Mouse (Mus musculus): ENCODE measurements around the gene Grm8.

Grm8 gene

DNA sequence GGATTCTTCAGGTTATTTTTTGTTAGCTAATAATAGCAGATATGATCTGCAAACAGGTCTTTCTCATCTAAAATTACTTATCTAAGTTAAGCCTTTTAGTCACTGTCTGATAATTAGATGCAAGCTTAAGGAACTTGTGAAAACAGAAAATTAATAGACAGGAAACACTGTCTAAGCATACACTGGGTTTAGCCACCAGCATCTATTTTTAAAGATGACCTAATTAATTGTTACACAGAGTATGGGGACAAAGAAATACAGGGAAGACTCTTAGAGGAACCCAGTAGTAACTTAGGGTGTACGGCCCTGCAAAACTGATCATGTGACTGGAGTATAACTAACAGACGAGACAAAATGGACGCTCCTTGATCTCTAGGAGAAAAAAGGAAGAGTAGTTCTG, 92.6 kb downstream of the Grm8 start:
- no peak for DNase-seq (ENCODE audit: low spot score)

DNA sequence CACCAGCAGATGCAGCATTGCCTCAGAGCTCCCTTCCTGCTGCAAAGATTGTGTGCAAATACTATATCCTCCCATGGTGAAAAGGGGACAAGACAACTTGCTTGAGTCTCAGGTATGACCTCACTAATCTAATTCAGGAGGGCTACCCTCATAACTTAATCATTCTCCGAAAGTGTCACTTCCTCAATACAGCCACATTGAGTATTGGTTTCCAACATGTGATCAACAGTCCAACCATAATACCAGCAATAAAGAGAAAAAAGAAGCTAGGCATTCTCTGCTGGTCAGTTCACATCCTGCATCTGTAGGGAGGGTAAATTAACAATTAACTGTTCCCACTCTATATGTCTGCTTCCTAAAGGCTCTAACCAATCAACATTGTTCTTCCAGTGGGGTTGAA, 94.2 kb downstream of the Grm8 start:
- no peak for DNase-seq (ENCODE audit: low spot score)

DNA sequence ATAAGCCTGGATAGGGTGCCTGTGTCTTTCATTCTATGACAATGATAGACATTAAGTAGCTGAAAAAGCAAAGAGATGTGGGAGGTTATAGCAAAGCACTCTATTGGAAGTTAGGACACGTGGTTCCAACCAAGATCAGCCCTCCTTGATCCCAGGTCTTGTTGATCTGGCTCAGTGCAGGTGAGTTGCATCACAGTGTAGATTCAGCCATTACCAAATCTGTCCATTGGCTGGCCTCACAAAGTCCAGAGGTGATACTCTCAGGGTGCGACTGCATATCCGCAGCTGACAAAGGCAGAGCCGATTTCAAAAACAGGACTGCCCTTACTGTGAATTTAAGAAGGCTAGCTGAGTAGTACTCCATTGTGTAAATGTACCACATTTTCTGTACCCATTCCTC, 103.0 kb downstream of the Grm8 start:
- DNase-seq (ENCODE audit: low spot score): no peak

DNA sequence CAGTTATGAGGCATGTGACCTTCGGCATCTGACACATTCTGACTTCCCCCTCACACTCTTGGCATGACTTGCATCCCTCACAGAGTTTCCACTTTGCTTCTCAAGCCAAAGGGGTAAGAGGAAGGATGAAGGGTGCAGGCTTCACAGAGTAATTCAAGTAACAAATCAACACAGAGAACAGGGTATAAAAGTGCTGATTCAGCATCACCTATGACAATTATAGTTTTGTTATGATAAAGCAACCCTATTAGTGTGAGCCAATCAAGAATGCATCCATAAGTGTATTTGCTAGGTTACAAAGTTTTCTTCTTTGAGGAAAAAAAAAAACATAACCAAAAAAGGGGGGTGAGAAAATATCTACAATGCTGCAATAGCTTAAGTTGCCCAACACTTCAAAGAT, 117.3 kb downstream of the Grm8 start:
- no peak for DNase-seq (ENCODE audit: low spot score)

DNA sequence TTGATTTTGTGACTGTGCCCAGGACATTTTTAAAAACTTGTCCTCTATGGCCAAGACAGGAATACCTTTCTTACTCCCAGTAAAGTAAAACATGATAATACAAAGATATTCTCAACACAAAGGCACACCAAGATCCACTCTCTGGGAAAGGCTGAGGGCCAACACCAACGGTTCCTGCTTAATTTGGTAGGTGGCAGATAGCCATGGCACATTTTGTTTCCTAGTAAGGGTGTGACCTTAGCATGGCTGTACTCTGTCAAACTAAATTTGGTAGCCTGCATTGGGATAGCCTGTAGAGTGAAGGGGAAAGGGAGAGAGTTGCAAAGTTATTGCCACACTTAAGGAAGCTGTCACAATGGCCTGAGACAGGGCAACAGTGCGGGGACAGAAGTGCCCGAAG, 128.0 kb downstream of the Grm8 start:
- DNase-seq (ENCODE audit: low spot score): no peak

DNA sequence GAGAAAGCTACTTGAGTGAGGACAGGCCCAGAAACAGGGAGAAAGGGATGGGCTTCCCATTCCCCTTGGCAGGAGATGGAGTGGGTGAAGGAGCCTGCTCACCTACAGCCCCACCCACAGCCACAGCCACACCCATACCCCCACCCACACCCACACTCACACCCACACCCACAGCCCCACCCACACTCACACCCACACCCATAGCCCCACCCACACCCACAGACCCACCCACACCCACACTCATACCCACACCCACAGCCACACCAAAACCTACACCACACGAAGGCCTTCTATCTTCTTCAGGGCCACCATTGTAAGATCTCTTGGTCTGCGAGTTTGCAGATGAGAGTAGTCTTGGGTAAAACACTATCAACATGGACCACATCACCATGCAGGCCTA, 137.7 kb downstream of the Grm8 start:
- no peak for DNase-seq (ENCODE audit: low spot score)

DNA sequence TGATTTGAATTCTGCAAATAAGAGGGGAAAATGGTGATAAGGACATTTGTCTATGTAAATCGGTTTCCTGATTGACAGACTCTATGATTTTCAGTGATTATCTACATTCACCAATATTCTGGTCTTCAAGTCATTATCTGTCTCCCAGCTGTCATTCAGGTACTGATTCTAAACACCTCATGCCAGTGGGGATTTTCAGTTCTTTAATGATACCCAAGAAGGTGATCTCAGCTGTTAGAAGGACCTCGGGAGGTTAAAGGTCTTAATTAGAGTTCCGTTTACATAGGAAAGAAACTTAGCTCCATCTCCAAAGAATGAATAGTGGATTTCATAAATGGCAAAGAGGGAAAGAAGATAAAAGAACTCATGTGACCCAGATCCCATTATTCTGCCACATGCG, 143.7 kb downstream of the Grm8 start:
- DNase-seq (ENCODE audit: low spot score): no peak

DNA sequence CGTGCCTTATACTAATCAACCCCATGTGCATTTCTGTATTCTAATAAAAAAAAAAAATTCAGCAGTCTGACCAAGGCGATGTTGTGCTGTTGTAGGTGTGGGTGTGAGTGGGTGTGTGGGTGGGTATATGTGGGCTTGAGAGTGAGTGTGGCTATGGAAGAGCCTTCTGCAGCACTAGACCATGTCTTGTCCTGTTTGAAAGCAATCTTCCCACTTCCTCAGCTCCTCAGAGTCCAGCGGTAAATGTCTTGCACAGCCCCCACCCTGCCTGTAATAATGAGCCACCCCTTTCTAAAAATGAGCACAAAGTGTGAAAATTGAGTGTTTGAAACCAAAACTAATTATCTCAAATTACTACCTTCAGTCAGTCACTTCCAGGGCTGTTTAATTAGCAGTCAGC, 152.4 kb downstream of the Grm8 start:
- no peak for DNase-seq (ENCODE audit: low spot score)

DNA sequence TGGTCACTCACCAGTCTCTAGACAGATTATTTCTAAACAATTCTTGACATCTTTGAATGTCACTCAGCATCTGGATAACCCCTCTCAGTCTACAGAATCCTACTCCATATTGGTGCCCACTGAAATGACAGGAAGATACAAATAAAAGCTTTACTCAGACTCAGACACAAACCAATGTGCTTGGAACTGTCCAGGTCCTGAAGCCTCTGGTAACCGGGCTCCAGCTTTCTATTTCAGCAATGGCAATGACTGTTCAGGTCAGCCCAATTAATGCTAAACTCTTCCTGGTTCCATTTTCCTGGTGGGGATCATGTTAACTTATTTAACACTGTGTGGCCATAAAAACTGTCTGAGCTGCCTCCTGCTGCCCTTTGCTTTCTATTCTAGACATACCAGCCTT, 153.0 kb downstream of the Grm8 start:
- DNase-seq (ENCODE audit: low spot score): no peak

DNA sequence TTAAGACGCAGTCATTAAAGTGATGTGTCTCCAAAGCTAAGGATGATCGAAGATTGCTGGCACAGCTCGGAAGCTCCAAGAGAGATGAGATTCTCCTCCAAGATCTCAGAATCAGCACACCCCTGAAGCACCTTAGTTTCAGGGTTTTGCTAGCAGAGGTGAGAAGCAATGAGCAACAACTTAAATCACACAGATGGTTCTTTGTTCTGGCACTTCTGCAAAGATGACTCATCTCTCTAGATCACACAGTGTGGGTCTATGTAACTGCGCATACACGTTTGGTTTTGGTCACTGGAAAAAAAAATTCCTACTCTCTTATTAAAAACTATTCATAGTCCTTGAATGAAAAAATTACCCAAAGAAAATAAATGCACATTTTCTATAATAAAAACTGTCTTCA, 157.6 kb downstream of the Grm8 start:
- no peak for DNase-seq (ENCODE audit: low spot score)

DNA sequence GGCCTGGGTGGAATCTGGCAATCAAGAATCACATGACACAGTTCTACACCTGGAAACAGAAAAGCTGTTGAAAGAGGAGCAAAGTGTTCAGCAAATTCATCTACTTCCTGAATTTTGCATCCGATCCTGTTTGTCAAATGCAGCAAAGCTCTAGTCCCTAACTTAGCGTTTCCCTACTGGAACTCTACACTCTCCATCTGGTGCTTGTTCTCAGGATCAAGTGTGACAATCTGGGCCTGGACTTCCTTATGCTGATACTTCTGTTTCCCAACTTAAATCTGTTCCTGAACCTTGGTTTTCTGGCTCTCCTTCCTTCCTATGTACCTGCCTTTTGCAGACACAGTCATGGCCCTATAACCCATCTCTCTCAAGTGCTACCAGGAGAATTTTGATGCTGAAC, 166.1 kb downstream of the Grm8 start:
- DNase-seq (ENCODE audit: low spot score): no peak

DNA sequence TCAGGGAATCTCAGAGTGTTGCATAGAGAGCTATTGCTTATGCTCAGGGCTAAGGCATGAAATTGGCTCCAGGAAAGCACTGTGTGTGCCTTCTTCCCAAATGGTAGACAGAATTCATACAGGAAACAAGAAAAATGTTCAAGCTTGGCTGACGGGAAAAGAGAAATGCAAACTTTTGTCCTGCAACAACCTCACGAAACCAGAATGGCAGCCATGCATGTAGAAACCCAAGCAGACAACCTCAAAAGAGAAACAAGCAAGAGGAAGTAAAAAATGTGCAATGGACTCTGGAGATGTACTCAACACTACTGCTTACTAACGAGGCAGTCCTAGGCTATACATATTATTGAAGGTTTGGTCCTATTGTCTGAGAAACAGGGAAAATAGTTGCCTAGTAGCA, 167.9 kb downstream of the Grm8 start:
- no peak for DNase-seq (ENCODE audit: low spot score)

DNA sequence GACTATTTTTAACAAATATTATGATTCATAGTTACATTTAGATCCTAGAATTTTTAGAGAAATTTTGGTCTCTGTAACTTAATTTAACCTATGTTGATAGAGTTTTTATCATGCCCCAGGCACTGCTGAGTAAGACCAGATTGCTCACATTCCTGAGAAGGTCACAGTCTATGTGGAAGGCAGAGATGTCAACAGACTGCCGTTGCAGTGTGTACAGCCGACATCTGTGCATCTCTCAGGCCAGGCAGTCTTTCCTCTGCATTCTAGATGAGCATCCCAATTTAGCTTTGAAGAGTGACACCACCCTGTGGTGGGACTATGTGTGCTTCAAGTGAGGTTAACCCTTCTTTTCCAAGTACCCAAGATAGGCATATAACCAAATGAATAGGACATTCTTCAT, 169.7 kb downstream of the Grm8 start:
- no peak for DNase-seq (ENCODE audit: low spot score)

DNA sequence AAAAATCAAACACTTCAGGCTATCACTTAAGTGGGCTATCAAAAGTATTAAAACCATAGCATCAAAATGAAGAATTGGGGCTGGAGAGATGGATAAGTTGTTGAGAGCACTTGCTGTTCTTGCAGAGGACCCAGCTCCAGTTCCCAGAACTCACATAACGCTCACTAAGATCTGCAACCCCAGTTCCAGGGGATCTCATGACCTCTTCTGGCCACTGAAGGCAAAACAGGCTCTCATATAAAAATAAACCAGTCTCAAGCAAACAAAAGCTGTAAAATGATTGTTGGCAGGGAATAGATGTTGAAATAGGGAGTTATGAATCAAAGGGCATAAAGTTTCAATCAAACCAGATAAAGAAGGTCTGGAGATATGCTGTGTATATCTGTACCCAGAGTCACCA, 171.1 kb downstream of the Grm8 start:
- DNase-seq (ENCODE audit: low spot score): no peak

DNA sequence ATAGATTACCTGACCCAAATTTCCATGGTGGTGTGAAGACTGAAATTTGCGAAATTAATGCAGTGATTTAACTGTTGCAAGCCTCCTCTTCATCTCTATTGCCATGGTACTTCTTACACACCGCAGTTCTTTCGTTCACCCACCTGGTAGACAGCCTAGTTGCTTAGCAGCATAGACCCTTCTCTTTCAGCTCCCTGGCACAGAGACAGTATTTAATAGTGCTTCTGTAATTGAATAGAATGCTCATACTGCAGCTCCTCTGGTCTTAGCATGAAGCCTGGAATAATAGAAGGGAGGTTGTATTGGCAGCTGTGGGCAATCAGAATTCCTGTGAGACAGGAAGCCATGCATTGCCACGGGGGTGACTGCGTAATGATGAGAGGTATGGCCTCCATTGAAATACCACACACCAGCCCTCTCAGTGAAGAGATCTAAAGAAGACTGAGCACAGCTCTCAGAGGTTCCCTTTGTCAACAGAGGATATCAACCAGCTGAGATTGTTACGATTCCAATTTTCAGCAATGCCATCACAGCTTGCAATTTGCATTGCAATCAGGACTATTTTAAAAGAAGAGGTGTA, 178.6 kb downstream of the Grm8 start:
- DNase-seq (ENCODE audit: low spot score): no peak

DNA sequence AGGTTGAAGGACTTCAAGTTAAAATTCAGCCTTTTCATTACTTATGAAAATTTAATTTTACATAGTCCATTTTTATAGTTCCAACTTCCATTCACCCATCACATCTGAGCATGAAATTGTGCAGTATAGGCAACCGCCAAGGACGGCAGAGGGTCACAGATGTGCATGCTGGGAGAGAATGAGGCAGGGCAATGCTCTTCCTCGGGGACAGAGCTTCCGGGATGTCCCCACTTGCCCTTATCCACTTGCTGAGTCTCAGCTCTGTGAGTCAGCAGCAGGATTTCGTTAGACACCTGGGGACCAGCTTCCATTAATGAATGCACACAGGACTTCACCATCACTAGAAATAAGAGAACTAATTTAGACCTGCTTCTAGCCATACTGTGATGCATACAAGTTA, 183.5 kb downstream of the Grm8 start:
- no peak for DNase-seq (ENCODE audit: low spot score)

DNA sequence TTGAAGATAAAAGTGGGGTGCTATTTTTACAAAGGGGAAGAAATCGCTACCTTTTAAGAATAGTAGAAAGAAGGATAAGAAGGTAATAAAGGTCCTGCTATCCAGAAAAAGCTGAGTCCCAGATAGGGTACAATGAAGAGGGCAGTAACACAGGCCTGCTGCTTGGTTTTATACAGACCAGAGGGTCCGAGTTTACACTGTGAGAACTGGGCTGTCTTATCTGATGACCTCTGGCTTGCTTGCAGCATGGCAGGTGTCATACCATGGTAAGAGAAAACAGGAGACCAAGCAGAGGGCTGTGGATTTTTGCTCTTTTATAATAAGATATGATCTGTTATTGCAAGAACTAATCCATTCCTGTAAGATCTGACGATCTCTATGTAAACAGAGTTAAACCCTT, 206.9 kb downstream of the Grm8 start:
- no peak for DNase-seq (ENCODE audit: low spot score)

DNA sequence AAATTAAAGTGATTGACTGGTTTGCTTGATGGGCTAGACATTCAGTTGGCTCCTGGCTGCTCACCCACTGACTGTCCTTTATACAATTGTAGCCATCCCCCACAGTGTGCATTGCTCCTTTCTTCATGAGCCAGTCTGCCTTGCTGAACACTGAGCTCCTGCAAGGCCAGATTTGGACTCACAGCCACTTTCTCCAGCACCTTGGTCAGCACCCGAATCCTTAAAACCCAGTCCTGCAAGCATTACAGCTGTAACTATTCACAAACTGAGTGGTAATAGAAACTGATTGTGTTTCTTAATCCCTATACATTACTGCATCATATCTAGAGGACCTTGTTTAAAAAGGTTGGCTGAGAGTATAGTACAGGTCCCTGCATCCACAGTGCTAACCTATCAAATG, 221.7 kb downstream of the Grm8 start:
- DNase-seq (ENCODE audit: low spot score): no peak

DNA sequence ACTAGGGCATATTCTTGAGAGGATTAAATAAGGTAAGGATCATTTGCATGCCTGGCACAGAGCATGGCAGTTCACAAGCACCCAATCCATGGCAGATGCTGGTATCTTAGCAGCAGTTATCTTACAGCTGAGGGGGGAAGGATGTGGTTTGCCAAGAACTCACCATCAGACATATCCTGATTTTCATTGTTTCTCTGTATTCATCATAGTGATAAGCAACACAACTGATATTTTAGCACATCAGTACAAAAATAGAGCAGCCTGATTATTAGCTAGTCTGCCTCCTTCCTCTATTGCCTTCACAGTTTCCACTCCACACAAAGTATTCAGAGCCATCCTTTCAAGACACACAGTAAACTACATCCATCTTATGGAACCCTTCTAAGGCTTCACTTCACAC, 230.6 kb downstream of the Grm8 start:
- DNase-seq (ENCODE audit: low spot score): no peak

DNA sequence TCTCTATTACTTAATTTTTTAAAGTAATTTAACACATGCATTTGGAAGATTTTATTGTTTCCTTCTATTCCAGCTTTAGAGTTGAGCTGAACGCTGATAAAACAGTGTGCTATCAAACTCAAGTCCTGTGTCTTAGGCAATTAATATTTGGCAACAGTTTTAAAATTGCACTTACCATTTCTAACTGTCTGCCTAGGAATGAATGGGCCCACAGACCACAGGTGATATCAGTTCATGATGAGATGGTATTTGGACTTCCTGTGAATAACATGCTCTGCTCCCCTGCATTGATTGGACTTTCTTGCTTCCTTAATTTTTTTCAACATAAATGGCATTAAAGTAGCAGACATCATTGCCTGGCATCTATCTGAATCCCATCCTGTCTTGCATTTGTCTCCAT, 232.8 kb downstream of the Grm8 start:
- DNase-seq (ENCODE audit: low spot score): no peak

DNA sequence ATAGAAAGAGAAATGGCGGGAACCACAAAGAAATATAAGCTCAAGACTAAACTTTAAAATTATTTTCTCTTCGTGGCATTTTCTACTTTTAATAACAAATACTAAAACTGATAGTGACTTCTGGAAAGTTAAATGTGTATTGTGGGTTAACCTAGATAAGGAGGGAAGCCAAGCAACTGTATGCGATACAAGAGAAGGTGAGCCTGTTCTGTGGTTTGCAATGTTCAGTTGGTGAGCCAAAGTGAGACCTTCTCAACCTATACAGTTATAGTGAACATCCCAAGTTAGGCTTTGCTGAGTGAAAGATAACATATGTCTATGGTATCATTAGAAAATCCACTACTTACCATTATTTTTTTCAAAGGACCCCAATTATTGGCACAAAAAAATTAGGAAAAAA, 233.6 kb downstream of the Grm8 start:
- DNase-seq (ENCODE audit: low spot score): no peak

DNA sequence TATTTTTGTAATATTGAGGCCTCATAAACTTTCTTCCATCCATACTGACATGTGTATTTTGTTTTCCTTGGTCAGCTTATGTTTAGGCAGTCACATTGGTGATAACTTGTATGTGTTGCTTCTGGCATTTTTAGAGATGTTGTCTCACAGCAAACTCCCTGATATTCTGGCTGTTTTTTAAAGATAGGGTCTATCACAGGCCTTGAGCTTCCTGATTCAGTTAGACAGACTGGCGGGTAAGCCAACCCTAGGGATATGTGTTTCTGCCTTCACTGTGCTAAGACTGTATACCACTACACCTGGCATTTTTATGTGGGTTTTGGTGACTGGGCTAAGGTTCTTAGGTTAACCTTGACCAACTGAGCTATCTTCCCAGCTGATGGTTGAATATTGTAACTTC, 239.8 kb downstream of the Grm8 start:
- no peak for DNase-seq (ENCODE audit: low spot score)

DNA sequence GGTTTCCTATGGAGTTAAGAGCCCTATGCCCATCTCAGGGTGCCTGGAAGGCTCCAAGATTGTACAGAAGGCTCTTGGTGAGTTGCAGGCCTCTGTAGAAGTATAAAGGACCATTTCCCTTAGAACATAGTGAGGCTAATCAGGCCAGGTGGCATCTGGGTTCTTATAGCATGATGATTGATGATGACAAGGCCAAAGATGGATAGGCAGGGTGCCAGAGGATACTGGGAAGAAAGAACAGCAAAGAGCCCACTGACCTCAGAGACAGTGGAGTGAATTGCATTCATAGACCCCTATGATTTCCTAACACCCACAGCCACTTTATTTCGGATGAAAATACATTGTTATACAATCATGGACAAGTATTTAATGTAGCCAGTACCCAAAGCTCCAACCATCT, 242.1 kb downstream of the Grm8 start:
- DNase-seq (ENCODE audit: low spot score): no peak

DNA sequence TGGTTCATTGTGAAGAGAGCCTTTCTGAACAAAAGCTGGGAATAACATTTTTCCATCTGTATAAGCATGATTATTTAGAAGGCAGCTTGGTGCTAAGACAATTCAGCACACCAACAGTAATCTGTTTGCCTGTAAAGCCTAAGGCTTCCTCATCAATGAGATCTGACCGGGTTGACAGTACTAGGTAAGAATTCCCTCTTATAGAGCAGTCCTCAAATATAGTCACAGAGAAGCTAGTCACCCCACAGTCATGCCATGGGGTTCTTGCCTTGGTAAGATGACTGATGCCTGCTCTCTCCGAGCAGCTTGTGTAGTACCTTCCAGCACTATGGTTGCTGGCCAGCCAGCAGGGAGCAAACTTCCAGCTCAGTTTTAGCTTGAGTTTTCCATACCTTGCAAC, 246.6 kb downstream of the Grm8 start:
- DNase-seq (ENCODE audit: low spot score): no peak

DNA sequence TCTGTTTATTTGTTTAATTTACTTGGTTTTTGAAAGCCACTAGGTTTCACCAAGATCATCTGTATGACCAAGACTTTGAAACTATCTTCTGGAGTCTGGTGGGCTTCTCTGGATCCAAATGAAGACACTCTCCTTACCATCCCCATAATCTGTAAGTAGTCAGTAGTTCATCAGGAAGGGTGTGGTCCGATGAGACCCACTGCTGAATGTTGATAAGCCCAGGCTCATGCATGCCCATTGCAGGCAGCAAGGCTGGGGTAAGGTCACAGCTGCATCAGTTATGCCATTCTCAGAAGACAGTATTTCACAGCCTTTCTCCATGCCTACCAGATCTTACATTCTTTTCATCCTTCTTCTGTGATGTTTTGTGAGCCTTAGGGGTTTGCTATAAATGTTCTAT, 247.1 kb downstream of the Grm8 start:
- no peak for DNase-seq (ENCODE audit: low spot score)
